Mouse (Mus musculus) embryonic facial prominence, embryonic 11.5 days (tissue): Measurements from ENCODE around the gene Lzts2. TPM values are rescaled to one million over a fixed set of nuclear protein-coding genes. Genes with fewer than 3 reads are reported as not detected.

Experiments used
- ATAC-seq: fragments of 200-750 bp; cut with Nextera tagmentation; replicated peaks from 2 replicates; pipeline ENCODE4 v1.8.0; 2017; ENCODE audit warnings: low read depth; ENCODE audit not compliant: insufficient number of reproducible peaks, low FRiP score, low TSS enrichment
- DNase-seq: peaks from one replicate; pipeline ENCODE4 v3.0.0-alpha.2; 2015; ENCODE audit warnings: low spot score
- H3K27ac ChIP-seq: fragments of 300-500 bp; sonication (generic); replicated peaks from 2 replicates; pipeline ENCODE4 v1.5.1; 2014; ENCODE audit warnings: mild to moderate bottlenecking, low read depth, low read length, control low read depth
- H3K27me3 ChIP-seq: fragments of 300-500 bp; sonication (generic); 2 replicates; pipeline ENCODE4 v1.6.1; 2014; ENCODE audit warnings: mild to moderate bottlenecking, low read length, moderate library complexity, mixed read lengths; ENCODE audit not compliant: control insufficient read depth, insufficient read depth
- H3K36me3 ChIP-seq: fragments of 300-500 bp; sonication (generic); replicated peaks from 2 replicates; pipeline ENCODE4 v1.6.1; 2014; ENCODE audit warnings: low read depth, mild to moderate bottlenecking, low read length, moderate library complexity, mixed read lengths; ENCODE audit not compliant: control insufficient read depth, insufficient read depth
- H3K4me1 ChIP-seq: fragments of 300-500 bp; sonication (generic); 2 replicates; pipeline ENCODE4 v1.6.1; 2014; ENCODE audit warnings: low read length, mixed read lengths; ENCODE audit not compliant: control insufficient read depth, insufficient read depth
- H3K4me2 ChIP-seq: fragments of 300-500 bp; sonication (generic); 2 replicates; pipeline ENCODE4 v1.6.1; 2014; ENCODE audit warnings: low read depth, mild to moderate bottlenecking, control low read depth, low read length, moderate library complexity
- H3K4me3 ChIP-seq: fragments of 300-500 bp; sonication (generic); 2 replicates; pipeline ENCODE4 v1.5.1; 2014; ENCODE audit warnings: low read depth, low read length, control low read depth
- H3K9ac ChIP-seq: fragments of 300-500 bp; sonication (generic); replicated peaks from 2 replicates; pipeline ENCODE4 v1.6.1; 2014; ENCODE audit warnings: mild to moderate bottlenecking, control low read depth, low read length
- H3K9me3 ChIP-seq: fragments of 300-500 bp; sonication (generic); replicated peaks from 2 replicates; pipeline ENCODE4 v1.6.1; 2016; ENCODE audit warnings: mild to moderate bottlenecking, low read length, inconsistent platforms, mixed read lengths; ENCODE audit not compliant: control insufficient read depth
- WGBS: fragments of 180-500 bp; shearing (Covaris S2); extraction: QIAGEN DNeasy Blood & Tissue Kit; methylation state at CpG from one replicate; pipeline ENCODE4 v1.1.7; 2014; 5-methylcytosine and 5-hydroxymethylcytosine counted together
- polyA plus RNA-seq: library from polyadenylated mRNA; unstranded; fragments of >200 nt; fragmentation: Nextera tagmentation; extraction: Ambion mirVana; gene quantifications from 2 replicates; pipeline ENCODE4 v1.2.1, GENCODE M21; 2014

Gene Lzts2
- polyA plus RNA-seq, 1 experiment from 2014 or later, result 53.2 TPM

DNA sequence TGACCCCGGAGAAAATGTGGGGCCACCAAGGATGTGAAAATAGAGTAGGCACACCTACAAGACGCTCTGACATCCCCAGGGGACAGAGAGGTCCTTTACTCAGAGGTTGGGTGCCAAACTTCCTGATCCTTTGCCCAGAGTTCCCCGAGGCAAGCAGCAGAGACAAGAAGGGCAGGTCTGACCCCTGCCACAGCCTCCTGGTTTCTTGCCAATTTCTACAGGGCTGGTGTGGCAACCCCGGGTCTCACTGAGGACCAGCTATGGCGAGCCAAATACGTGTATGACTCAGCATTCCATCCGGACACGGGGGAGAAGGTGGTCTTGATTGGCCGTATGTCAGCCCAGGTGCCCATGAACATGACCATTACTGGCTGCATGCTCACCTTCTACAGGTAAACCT lies 35.3 kb downstream of the Lzts2 start:
- no peaks in the 10 kb centered on the region; the same call in 1 of the 2 replicates for H3K36me3 ChIP-seq
- ATAC-seq, result no peak
- H3K4me3 ChIP-seq, result no peak overlapping the region
- H3K4me1 ChIP-seq, result peaks cover 13% of the 10 kb centered on the region
- H3K27ac ChIP-seq, result no peak overlapping the region
- no peak overlapping the region for H3K4me2 ChIP-seq
- no peak overlapping the region for H3K9ac ChIP-seq
- H3K9me3 ChIP-seq, result no peaks in the 10 kb centered on the region
- 78% methylated on average over 9 of the region's 9 CpGs for WGBS
- no peak for DNase-seq
- peaks cover 11% of the 10 kb centered on the region for H3K27me3 ChIP-seq

DNA sequence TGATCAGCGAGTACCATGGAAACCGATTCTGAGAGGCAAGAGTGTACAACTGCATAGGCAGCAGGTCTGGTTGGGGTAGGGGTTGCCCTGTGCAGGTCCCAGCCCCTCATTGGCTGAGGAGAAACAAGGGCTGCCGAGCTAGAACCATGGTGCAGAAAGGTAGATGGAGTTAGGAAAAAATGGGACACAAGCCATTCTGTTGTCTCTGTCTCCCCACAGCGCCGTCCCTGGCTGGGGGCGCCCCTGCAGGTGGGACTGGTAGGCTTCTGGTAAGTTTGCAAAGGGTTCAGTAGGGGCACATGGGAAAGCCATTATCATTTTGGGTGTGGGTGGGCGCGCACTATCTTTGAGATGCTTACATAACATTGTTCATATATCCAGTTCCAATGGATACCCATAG lies 39.2 kb downstream of the Lzts2 start:
- peaks cover 3% of the 10 kb centered on the region for H3K4me1 ChIP-seq
- no peaks in the 10 kb centered on the region for H3K36me3 ChIP-seq
- DNase-seq (no peak), ATAC-seq (no peak)
- WGBS, result 83% methylated on average over 8 of the region's 8 CpGs
- no peak overlapping the region for H3K4me2 ChIP-seq
- no peaks in the 10 kb centered on the region for H3K27me3 ChIP-seq
- no peak overlapping the region for H3K27ac ChIP-seq
- no peaks in the 10 kb centered on the region for H3K9me3 ChIP-seq
- H3K4me3 ChIP-seq, result no peak overlapping the region
- no peak overlapping the region for H3K9ac ChIP-seq

DNA sequence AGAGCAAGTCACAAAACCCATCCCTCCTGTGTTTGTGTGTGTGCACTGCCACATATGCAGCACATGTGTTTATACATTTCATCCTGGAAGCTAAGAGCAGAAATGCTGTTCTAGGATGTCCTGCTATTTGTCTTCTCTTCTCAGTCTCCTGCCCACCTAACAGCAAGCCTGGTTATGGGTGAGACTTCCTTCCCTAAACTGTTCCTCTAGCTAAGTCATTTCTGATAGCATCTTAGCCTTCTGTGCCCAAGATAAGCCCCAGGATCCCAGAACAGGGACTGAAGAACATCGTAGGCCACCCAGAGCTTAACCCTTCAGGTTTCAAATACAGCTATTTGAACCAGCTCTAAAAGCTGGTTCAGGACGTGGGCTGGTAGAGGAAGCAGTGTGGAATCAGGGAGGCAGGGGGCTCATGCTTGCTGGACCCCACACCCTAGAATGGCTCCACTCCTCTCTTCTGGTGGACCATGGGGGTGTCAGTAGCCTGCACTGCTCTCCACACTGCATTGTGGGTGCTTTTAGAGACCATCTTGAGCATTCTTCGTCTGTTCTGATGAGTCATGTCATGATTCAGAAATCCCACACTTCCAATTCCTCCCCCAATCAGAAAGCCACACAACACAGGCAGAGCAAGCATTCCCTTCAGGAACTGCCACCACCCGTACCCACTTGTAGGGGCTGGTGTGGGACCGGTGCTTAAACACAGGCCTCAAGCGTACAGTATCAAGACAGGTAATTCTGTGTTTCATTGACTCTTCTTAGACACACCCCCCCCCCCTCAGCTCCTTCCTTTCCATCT lies 40.9 kb downstream of the Lzts2 start:
- DNase-seq, result no peak
- Histone ChIP-seq H3K4me2 (no peak overlapping the region), H3K4me1 (peaks cover 3% of the 10 kb centered on the region), H3K9me3 (no peaks in the 10 kb centered on the region), H3K36me3 (no peaks in the 10 kb centered on the region), H3K27ac (no peak overlapping the region), H3K27me3 (no peaks in the 10 kb centered on the region), H3K4me3 (no peak overlapping the region), H3K9ac (no peak overlapping the region)
- 83% methylated on average over 6 of the region's 6 CpGs for WGBS
- no peak for ATAC-seq

- DNase-seq (peak; percentile 64), ATAC-seq (no peak)
- H3K4me1 ChIP-seq, result peaks cover 3% of the 10 kb centered on the region
- no peak overlapping the region for H3K9ac ChIP-seq
- H3K9me3 ChIP-seq, result no peaks in the 10 kb centered on the region
- no peak overlapping the region for H3K27ac ChIP-seq
- no peak overlapping the region for H3K4me3 ChIP-seq
- H3K36me3 ChIP-seq, result no peaks in the 10 kb centered on the region
- H3K4me2 ChIP-seq, result no peak overlapping the region
- WGBS, result 50% methylated on average over 4 of the region's 4 CpGs
- H3K27me3 ChIP-seq, result no peaks in the 10 kb centered on the region
Measured at GRCm38 (mm10) chr19:45056364-45056763, 42.1 kb downstream of the Lzts2 start.

- ATAC-seq (no peak), DNase-seq (no peak)
- Histone ChIP-seq H3K9ac (peak overlapping the region; percentile 75), H3K4me2 (peak overlapping the region; percentile 64), H3K27ac (peak overlapping the region; percentile 98), H3K4me3 (peak overlapping the region; percentile 61; the same call in 1 of the 2 replicates), H3K9me3 (no peaks in the 10 kb centered on the region), H3K27me3 (no peaks in the 10 kb centered on the region), H3K4me1 (peaks cover 3% of the 10 kb centered on the region), H3K36me3 (no peaks in the 10 kb centered on the region)
- WGBS, result 82% methylated on average over 7 of the region's 7 CpGs
Measured at GRCm38 (mm10) chr19:45056908-45057698, 42.9 kb downstream of the Lzts2 start.

GRCm38 (mm10) chr19:45057724-45058112 lies 43.5 kb downstream of the Lzts2 start:
- Histone ChIP-seq H3K27ac (peak overlapping the region; percentile 98), H3K4me3 (peak overlapping the region; percentile 61), H3K9ac (peak overlapping the region; percentile 75), H3K27me3 (no peaks in the 10 kb centered on the region), H3K4me1 (peaks cover 3% of the 10 kb centered on the region), H3K4me2 (peak overlapping the region; percentile 64), H3K9me3 (no peaks in the 10 kb centered on the region), H3K36me3 (no peaks in the 10 kb centered on the region)
- DNase-seq (no peak), ATAC-seq (no peak)
- 44% methylated on average over 7 of the region's 7 CpGs for WGBS

DNA sequence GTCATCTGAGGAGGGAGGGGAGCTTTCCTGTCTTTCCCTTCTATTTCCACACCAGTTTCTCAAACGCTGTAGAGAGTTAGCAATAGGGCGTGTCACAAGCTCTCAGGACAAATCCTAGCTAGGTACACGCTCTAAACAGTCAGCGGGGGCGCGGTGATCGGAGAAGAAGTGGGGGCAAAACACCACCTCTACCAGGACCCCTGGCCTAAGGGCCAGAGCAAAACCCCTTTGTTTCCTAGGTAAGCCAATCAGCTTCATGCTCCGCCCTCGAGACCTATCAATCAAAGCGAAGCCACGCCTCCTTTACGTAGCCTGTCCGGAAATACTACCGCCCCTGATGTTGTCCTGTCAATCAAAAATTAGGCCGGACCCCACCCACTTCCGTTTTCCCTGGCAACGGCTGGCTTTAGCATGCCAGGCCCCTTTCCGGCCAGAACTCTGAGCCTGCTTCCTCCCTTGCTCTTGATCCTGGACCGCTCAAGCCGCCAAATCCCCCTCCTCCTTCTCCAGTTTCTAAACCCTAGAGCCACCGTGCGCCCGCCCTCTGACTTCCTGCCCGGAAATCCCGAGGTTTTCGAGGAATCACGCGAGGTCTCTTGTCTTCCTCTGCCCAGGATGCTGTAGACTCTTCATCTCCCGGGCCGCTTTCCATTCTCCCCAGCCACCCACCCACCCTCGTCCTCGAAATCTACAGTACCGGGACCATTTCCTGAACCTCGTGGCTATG lies 44.1 kb downstream of the Lzts2 start:
- peak overlapping the region; percentile 61 for H3K4me3 ChIP-seq
- peak; percentile 100 for DNase-seq
- no peaks in the 10 kb centered on the region for H3K27me3 ChIP-seq
- under 1% methylated on average over 34 of the region's 34 CpGs for WGBS
- ATAC-seq, result peak; percentile 93
- H3K4me1 ChIP-seq, result peaks cover 3% of the 10 kb centered on the region
- H3K9me3 ChIP-seq, result no peaks in the 10 kb centered on the region
- H3K36me3 ChIP-seq, result no peaks in the 10 kb centered on the region
- H3K9ac ChIP-seq, result peak overlapping the region; percentile 92
- peak overlapping the region; percentile 98 for H3K27ac ChIP-seq
- H3K4me2 ChIP-seq, result peak overlapping the region; percentile 85
